Mouse (Mus musculus): ENCODE measurements around the gene Setd3. TPM values are rescaled to one million over a fixed set of nuclear protein-coding genes. Genes with fewer than 3 reads are reported as not detected.

Setd3 gene
- polyA plus RNA-seq, 1 experiment from 2014 or later = 62.4 TPM

DNA sequence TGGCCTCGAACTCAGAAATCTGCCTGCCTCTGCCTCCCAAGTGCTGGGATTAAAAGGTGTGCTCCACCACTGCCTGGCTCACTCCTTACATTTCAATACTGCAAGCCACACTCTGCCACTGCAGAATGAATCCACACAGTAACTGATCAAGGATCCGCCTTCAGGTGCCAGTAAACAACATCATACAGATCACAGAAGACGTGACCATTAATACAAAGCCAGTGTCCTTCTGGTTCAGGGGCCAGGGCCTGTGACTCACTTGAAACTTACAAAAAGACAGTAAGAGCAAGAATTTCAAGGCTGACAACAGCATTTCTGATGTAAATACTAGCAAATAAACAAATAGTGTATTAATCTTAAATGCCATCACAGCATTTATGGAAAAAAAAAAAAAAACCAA is 33.9 kb downstream of the Setd3 start:
- no peaks in the 10 kb centered on the region for H3K9me3 ChIP-seq (replicated peaks; ENCODE audit: control insufficient read depth, low read length)
- no peaks in the 10 kb centered on the region for H3K27me3 ChIP-seq (ENCODE audit: control insufficient read depth, insufficient read depth, low read length)
- H3K36me3 ChIP-seq (ENCODE audit: control insufficient read depth, insufficient read depth, low read length) = 0 out of 2 replicates have a peak, but pooled peaks cover 3% of the 10 kb centered on the region
- no peak overlapping the region for H3K27ac ChIP-seq (ENCODE audit: low read depth, low read length)
- 91% methylated on average over 3 of the region's 3 CpGs for WGBS (ENCODE audit: insufficient replicate concordance)
- no peak overlapping the region for H3K9ac ChIP-seq (ENCODE audit: low read depth, low read length)
- H3K4me3 ChIP-seq (ENCODE audit: low read depth, low read length) = no peak overlapping the region
- no peak for ATAC-seq (replicated peaks; ENCODE audit: insufficient number of reproducible peaks, low FRiP score, low TSS enrichment)
- H3K4me1 ChIP-seq (ENCODE audit: control insufficient read depth, insufficient read depth, low read length) = peaks cover 7% of the 10 kb centered on the region; the same call in 1 of the 2 replicates
- no peak overlapping the region for H3K4me2 ChIP-seq

DNA sequence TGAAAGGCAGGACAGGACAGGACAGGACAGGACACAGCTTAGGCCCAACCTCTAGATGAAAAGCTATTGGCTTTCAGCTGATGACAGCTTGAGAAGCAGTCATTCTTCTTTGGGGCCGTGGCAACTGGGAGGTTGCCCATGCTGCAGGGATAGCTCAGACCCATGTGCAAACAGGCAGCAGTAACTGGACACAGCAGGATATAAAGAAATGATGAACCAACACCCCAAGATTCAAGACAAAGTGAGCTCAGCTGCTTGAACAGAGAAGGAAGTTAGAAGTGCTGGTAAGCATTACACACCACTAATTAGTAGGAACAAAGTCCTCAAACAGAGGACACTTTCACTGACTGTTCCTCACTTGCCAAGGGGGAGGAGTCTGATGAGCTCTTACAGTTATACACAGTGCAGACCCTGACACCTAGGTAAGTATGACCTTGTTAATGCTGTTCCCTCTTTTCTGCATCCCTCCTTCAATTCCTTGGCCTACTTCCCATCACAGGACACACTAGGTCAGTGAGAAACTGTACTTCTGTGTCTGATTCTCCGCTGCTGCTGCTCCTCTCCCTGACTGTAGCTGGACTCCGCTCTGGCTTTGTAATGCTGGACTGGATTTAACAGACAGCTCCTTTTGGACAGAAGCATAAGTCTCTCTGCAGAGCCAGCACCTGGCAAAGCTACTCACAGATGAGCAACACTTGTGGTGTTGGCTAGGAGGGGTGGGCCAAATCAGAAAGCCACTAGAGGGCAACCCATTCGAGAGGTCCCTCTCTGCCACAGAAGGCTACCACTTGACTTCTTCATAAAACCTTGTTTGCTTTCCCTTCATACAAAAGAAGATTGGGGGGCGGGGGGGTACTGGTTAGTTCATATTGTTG is 35.3 kb downstream of the Setd3 start:
- H3K36me3 ChIP-seq (ENCODE audit: control insufficient read depth, insufficient read depth, low read length) = 0 out of 2 replicates have a peak, but pooled peaks cover 3% of the 10 kb centered on the region
- WGBS (ENCODE audit: insufficient replicate concordance) = 86% methylated on average over 5 of the region's 5 CpGs
- no peaks in the 10 kb centered on the region for H3K9me3 ChIP-seq (replicated peaks; ENCODE audit: control insufficient read depth, low read length)
- peaks cover 3% of the 10 kb centered on the region; the same call in 1 of the 2 replicates for H3K4me1 ChIP-seq (ENCODE audit: control insufficient read depth, insufficient read depth, low read length)
- H3K27me3 ChIP-seq (ENCODE audit: control insufficient read depth, insufficient read depth, low read length) = no peaks in the 10 kb centered on the region
- no peak overlapping the region for H3K27ac ChIP-seq (ENCODE audit: low read depth, low read length)
- H3K4me3 ChIP-seq (ENCODE audit: low read depth, low read length) = no peak overlapping the region
- no peak overlapping the region for H3K9ac ChIP-seq (ENCODE audit: low read depth, low read length)
- H3K4me2 ChIP-seq = no peak overlapping the region
- ATAC-seq (replicated peaks; ENCODE audit: insufficient number of reproducible peaks, low FRiP score, low TSS enrichment) = no peak

DNA sequence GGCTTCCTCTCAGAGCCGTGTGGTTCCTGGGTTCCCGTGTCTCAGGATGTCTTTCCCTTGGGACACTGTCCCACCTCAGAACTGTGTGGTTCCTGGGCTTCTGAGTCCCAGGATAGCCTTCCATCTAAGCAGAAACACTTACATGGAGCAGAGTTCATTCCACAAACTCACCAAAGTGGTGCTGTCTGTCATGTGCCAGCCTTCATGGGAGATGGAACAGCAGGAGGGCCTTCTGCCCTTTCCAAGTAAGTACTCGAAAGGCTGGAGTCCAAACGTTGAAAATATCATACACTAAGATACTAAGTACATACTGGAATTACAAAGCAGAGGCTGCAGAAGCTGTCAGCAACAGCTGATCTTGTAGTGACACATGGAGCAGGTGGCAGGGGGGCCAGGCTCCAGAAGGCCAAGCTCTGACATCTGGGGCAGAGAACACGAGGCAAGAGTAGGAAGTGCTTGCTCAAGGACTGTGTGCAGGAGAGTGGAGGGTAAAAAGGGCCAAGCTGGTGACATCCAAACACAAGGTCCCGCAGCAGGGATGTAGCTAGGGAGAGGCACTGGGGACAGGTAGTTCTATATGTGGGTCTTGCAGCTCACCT is 43.4 kb downstream of the Setd3 start:
- Histone ChIP-seq H3K27ac (ENCODE audit: low read depth, low read length) (no peak overlapping the region), H3K4me2 (no peak overlapping the region), H3K36me3 (ENCODE audit: control insufficient read depth, insufficient read depth, low read length) (0 out of 2 replicates have a peak, but pooled peaks cover 4% of the 10 kb centered on the region), H3K4me3 (ENCODE audit: low read depth, low read length) (no peak overlapping the region), H3K4me1 (ENCODE audit: control insufficient read depth, insufficient read depth, low read length) (no peaks in the 10 kb centered on the region; the same call in 1 of the 2 replicates), H3K9me3 (replicated peaks; ENCODE audit: control insufficient read depth, low read length) (no peaks in the 10 kb centered on the region), H3K9ac (ENCODE audit: low read depth, low read length) (no peak overlapping the region), H3K27me3 (ENCODE audit: control insufficient read depth, insufficient read depth, low read length) (no peaks in the 10 kb centered on the region)
- ATAC-seq (replicated peaks; ENCODE audit: insufficient number of reproducible peaks, low FRiP score, low TSS enrichment) = no peak
- 76% methylated on average over 6 of the region's 6 CpGs for WGBS (ENCODE audit: insufficient replicate concordance)

DNA sequence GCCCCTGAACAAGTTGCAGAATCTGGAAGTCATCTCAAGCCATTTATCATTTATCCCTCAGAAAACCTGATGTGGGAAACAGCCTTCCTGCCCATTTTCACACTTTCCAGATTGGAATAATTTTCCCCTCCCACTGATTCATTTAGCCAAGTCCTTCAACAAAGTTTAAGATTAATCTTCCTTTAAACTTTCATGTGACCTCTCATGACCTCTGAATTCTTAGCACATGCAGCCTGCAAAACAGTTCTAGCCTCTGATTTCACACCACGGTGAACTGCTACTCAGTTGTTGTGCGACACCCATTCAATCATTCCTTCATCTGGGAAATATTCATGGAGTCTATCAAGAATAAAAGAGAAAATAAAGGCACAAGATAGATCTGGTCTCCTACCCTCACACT is 45.9 kb downstream of the Setd3 start:
- Histone ChIP-seq H3K36me3 (ENCODE audit: control insufficient read depth, insufficient read depth, low read length) (peaks cover 11% of the 10 kb centered on the region; the same call in 1 of the 2 replicates), H3K27ac (ENCODE audit: low read depth, low read length) (no peak overlapping the region), H3K4me3 (ENCODE audit: low read depth, low read length) (no peak overlapping the region), H3K9ac (ENCODE audit: low read depth, low read length) (no peak overlapping the region), H3K27me3 (ENCODE audit: control insufficient read depth, insufficient read depth, low read length) (no peaks in the 10 kb centered on the region), H3K4me2 (no peak overlapping the region), H3K9me3 (replicated peaks; ENCODE audit: control insufficient read depth, low read length) (no peaks in the 10 kb centered on the region), H3K4me1 (ENCODE audit: control insufficient read depth, insufficient read depth, low read length) (no peaks in the 10 kb centered on the region)
- WGBS (ENCODE audit: insufficient replicate concordance) = 80% methylated on average over 2 of the region's 2 CpGs
- no peak for ATAC-seq (replicated peaks; ENCODE audit: insufficient number of reproducible peaks, low FRiP score, low TSS enrichment)

DNA sequence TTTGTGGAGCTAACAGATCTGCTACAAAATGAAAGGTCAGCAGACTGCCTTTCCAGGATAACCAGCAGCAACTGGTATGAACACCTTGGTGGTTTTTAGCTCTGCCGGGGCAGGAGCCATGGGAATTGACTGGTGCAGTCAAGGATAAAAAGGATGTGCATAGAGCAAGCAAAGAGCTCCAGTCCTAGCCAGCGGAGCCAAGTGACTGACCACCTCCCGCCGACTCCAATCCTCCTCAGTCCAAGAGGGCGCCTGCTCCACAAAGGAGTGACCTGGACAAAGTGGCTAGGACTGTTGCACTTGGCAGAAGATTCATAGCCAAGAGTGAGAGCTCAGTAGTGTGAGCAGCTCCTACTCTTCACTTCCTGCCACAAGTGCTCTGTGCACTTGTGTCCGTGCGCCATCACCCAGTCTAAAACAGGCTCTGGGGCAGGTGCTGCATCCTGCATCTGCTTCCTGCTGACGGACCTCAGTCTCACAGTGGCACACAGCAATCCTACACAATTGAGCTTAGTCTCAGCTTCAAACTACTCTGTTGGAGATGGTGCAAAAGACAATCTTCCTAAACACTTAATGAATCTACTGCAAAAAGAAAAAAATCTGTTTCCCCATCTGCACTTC is 46.6 kb downstream of the Setd3 start:
- ATAC-seq (replicated peaks; ENCODE audit: insufficient number of reproducible peaks, low FRiP score, low TSS enrichment) = no peak
- H3K9me3 ChIP-seq (replicated peaks; ENCODE audit: control insufficient read depth, low read length) = no peaks in the 10 kb centered on the region
- 87% methylated on average over 8 of the region's 8 CpGs for WGBS (ENCODE audit: insufficient replicate concordance)
- H3K27ac ChIP-seq (ENCODE audit: low read depth, low read length) = no peak overlapping the region
- no peak overlapping the region for H3K4me3 ChIP-seq (ENCODE audit: low read depth, low read length)
- no peak overlapping the region for H3K4me2 ChIP-seq
- peaks cover 11% of the 10 kb centered on the region; the same call in 1 of the 2 replicates for H3K36me3 ChIP-seq (ENCODE audit: control insufficient read depth, insufficient read depth, low read length)
- H3K9ac ChIP-seq (ENCODE audit: low read depth, low read length) = no peak overlapping the region
- no peaks in the 10 kb centered on the region for H3K27me3 ChIP-seq (ENCODE audit: control insufficient read depth, insufficient read depth, low read length)
- H3K4me1 ChIP-seq (ENCODE audit: control insufficient read depth, insufficient read depth, low read length) = no peaks in the 10 kb centered on the region

DNA sequence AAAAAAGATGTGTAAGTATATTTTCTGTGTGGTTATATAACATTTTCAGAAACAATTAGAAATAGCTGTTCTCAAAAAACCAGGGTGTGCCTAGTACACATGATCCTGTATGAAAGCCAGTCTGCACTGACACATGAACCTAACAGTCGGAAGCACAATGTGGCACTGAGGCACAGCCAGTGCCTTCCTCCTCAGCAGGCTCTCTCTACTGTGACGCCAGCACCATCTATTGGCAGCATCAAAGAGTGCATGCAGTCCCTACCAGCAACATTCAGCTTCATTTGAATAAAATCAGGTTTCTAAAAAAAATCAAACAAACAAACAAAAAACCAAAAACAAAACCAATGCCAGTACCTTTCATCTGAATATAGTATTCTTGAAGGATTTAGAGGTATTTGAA is 57.8 kb downstream of the Setd3 start:
- WGBS (ENCODE audit: insufficient replicate concordance) = 7% methylated on average over 2 of the region's 2 CpGs

DNA sequence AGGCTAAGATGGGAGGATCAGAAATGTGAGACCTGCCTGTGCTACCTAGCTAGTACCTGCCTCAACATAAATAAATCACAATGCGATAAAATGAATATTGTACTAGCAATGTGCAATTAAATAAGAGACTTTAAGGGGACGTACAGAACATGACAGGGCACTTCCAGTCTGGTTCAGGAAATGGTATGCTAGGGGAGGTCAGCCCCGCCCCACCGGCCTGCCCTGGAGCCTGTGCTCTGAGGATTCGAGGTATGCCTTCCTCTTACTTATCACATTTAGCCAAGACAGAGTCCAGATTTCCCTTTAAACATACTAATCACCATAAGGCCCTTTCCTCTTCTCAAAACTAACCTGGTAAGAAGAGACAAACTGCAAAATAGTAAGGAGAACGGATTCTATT is 58.7 kb downstream of the Setd3 start:
- Histone ChIP-seq H3K4me3 (ENCODE audit: low read depth, low read length) (no peak overlapping the region), H3K4me1 (ENCODE audit: control insufficient read depth, insufficient read depth, low read length) (peaks cover 11% of the 10 kb centered on the region), H3K9ac (ENCODE audit: low read depth, low read length) (no peak overlapping the region), H3K27me3 (ENCODE audit: control insufficient read depth, insufficient read depth, low read length) (no peaks in the 10 kb centered on the region), H3K27ac (ENCODE audit: low read depth, low read length) (no peak overlapping the region), H3K9me3 (replicated peaks; ENCODE audit: control insufficient read depth, low read length) (no peaks in the 10 kb centered on the region), H3K36me3 (ENCODE audit: control insufficient read depth, insufficient read depth, low read length) (peaks cover 5% of the 10 kb centered on the region), H3K4me2 (no peak overlapping the region)
- no peak for ATAC-seq (replicated peaks; ENCODE audit: insufficient number of reproducible peaks, low FRiP score, low TSS enrichment)
- WGBS (ENCODE audit: insufficient replicate concordance) = 58% methylated on average over 6 of the region's 6 CpGs

More for the DNA sequence above, 57.8 kb downstream of the Setd3 start:
- H3K4me1 ChIP-seq (ENCODE audit: control insufficient read depth, insufficient read depth, low read length) = peaks cover 11% of the 10 kb centered on the region
- no peak overlapping the region for H3K4me2 ChIP-seq
- no peak overlapping the region for H3K27ac ChIP-seq (ENCODE audit: low read depth, low read length)
- H3K9me3 ChIP-seq (replicated peaks; ENCODE audit: control insufficient read depth, low read length) = no peaks in the 10 kb centered on the region
- no peaks in the 10 kb centered on the region for H3K27me3 ChIP-seq (ENCODE audit: control insufficient read depth, insufficient read depth, low read length)
- H3K36me3 ChIP-seq (ENCODE audit: control insufficient read depth, insufficient read depth, low read length) = peaks cover 5% of the 10 kb centered on the region
- no peak overlapping the region for H3K9ac ChIP-seq (ENCODE audit: low read depth, low read length)
- no peak overlapping the region for H3K4me3 ChIP-seq (ENCODE audit: low read depth, low read length)
- ATAC-seq (replicated peaks; ENCODE audit: insufficient number of reproducible peaks, low FRiP score, low TSS enrichment) = no peak; the same call in 1 of the 2 replicates

DNA sequence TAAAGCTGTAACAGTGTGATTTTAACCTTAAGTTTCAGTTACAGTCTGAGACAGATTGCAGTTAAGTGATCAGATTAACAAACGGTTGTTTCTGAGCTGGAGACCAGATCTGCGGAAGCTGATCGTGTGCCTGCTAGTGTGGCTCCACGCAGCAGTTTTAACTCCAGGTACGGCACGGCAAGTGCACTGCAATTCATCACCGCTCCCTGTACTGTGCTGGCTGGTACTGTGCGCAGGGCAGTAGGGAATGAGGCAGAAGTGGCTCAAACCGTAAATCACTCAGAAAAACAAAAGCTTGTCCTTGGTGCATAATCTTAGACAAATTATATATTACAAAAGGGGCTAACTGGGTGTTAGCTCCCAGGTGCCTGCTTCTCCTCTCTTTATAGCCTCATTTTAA is 59.2 kb downstream of the Setd3 start:
- Histone ChIP-seq H3K9ac (ENCODE audit: low read depth, low read length) (no peak overlapping the region), H3K4me2 (no peak overlapping the region), H3K27ac (ENCODE audit: low read depth, low read length) (no peak overlapping the region), H3K4me3 (ENCODE audit: low read depth, low read length) (no peak overlapping the region), H3K36me3 (ENCODE audit: control insufficient read depth, insufficient read depth, low read length) (peaks cover 5% of the 10 kb centered on the region), H3K27me3 (ENCODE audit: control insufficient read depth, insufficient read depth, low read length) (no peaks in the 10 kb centered on the region), H3K9me3 (replicated peaks; ENCODE audit: control insufficient read depth, low read length) (no peaks in the 10 kb centered on the region), H3K4me1 (ENCODE audit: control insufficient read depth, insufficient read depth, low read length) (peaks cover 11% of the 10 kb centered on the region)
- ATAC-seq (replicated peaks; ENCODE audit: insufficient number of reproducible peaks, low FRiP score, low TSS enrichment) = no peak
- WGBS (ENCODE audit: insufficient replicate concordance) = 78% methylated on average over 9 of the region's 9 CpGs

Measured in heart, embryonic 11.5 days (tissue).